Mouse (Mus musculus) kidney, embryonic 16.5 days (tissue): Measurements from ENCODE around the gene Gm10964. TPM values are rescaled to one million over a fixed set of nuclear protein-coding genes. Genes with fewer than 3 reads are reported as not detected.
A peak's percentile ranks its signal among the peaks of the same experiment; 100 is the strongest.

Experiments
- ATAC-seq: fragments of 200-750 bp; cut with Nextera tagmentation; 2 replicates; pipeline ENCODE4 v1.8.0; 2017; ENCODE audit warnings: moderate TSS enrichment; ENCODE audit not compliant: low FRiP score, low TSS enrichment
- H3K27ac ChIP-seq: fragments of 300-500 bp; sonication (generic); 2 replicates; pipeline ENCODE4 v1.5.1; 2014; ENCODE audit warnings: low read length
- H3K27me3 ChIP-seq: fragments of 300-500 bp; sonication (generic); 2 replicates; pipeline ENCODE4 v1.6.1; 2014; ENCODE audit warnings: low read length, control low read depth, mixed read lengths; ENCODE audit not compliant: insufficient read depth
- H3K36me3 ChIP-seq: fragments of 300-500 bp; sonication (generic); 2 replicates; pipeline ENCODE4 v1.6.1; 2014; ENCODE audit warnings: low read length, control low read depth, mixed read lengths; ENCODE audit not compliant: insufficient read depth
- H3K4me1 ChIP-seq: fragments of 300-500 bp; sonication (generic); 2 replicates; pipeline ENCODE4 v1.6.1; 2014; ENCODE audit warnings: low read length, control low read depth, mixed read lengths; ENCODE audit not compliant: insufficient read depth
- H3K4me2 ChIP-seq: fragments of 300-500 bp; sonication (generic); replicated peaks from 2 replicates; pipeline ENCODE4 v1.6.1; 2014; ENCODE audit warnings: low read depth, low read length
- H3K4me3 ChIP-seq: fragments of 300-500 bp; sonication (generic); 2 replicates; pipeline ENCODE4 v1.5.1; 2014; ENCODE audit warnings: mild to moderate bottlenecking, low read length
- H3K9ac ChIP-seq: fragments of 300-500 bp; sonication (generic); replicated peaks from 2 replicates; pipeline ENCODE4 v1.6.1; 2014; ENCODE audit warnings: low read length
- H3K9me3 ChIP-seq: fragments of 300-500 bp; sonication (generic); 2 replicates; pipeline ENCODE4 v1.6.1; 2016; ENCODE audit warnings: low read length, control low read depth
- WGBS: fragments of 180-500 bp; shearing (Covaris S2); extraction: QIAGEN DNeasy Blood & Tissue Kit; methylation state at CpG from one replicate; pipeline ENCODE4 v1.1.7; 2014; 5-methylcytosine and 5-hydroxymethylcytosine counted together
- polyA plus RNA-seq: library from polyadenylated mRNA; unstranded; fragments of >200 nt; fragmentation: Nextera tagmentation; extraction: Ambion mirVana; gene quantifications from 2 replicates; pipeline ENCODE4 v1.2.1, GENCODE M21; 2015

The Gm10964 gene
- polyA plus RNA-seq, 1 experiment from 2014 or later: not detected

DNA sequence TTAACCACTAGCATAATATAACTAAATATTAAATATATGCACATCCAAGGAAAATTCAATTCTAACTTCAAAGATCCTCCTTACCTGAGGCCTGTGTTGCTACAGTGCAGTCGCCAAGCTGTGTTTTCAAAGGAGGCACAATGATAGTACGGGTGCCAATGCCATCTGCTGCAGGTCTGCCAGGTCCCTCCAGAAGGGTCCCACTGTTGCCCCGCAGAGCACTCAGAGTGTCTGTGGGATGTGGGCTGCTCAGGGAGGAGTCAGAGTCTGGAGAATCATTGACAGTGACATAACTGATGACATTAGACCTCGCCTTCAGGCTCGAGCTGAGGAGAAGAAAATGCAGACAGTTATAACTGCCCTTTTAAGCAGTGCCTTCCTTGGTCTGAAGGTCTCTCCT lies 7.5 kb downstream of the Gm10964 start:
- no peaks in the 10 kb centered on the region for H3K9me3 ChIP-seq
- H3K4me2 ChIP-seq: no peak overlapping the region
- no peaks in the 10 kb centered on the region for H3K4me1 ChIP-seq
- H3K27me3 ChIP-seq: no peaks in the 10 kb centered on the region
- H3K36me3 ChIP-seq: peaks cover 71% of the 10 kb centered on the region
- no peak overlapping the region for H3K27ac ChIP-seq
- no peak overlapping the region for H3K4me3 ChIP-seq
- no peak overlapping the region for H3K9ac ChIP-seq
- ATAC-seq: no peak
- 71% methylated on average over 5 of the region's 5 CpGs for WGBS

DNA sequence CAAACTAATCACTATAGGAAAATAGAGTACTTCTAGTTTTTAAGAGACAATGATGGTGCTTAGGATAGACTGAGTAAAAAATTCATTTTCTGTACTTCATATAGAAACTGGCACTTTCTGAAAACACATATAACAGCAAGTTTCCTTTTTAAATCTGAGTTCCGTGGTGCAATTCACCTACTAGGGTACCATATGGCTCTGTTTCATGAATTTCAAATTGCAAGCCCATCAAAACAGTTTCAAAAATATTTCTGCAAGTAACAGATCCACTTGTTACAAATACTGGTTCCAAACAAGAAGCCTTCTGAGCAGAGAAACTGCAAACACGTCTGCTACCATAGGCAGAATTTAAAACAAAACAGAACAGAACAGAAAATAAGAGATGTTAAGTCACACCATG lies 12.4 kb downstream of the Gm10964 start:
- Histone ChIP-seq H3K27ac (no peak overlapping the region), H3K36me3 (peaks cover 66% of the 10 kb centered on the region), H3K9me3 (no peaks in the 10 kb centered on the region), H3K4me2 (no peak overlapping the region), H3K27me3 (no peaks in the 10 kb centered on the region), H3K4me1 (no peaks in the 10 kb centered on the region), H3K9ac (no peak overlapping the region), H3K4me3 (no peak overlapping the region)
- no peak for ATAC-seq
- WGBS: 90% methylated on average over 2 of the region's 2 CpGs

- no peak overlapping the region for H3K27ac ChIP-seq
- no peak for ATAC-seq
- no peak overlapping the region for H3K4me3 ChIP-seq
- no peaks in the 10 kb centered on the region for H3K27me3 ChIP-seq
- no peaks in the 10 kb centered on the region for H3K4me1 ChIP-seq
- no peak overlapping the region for H3K9ac ChIP-seq
- H3K36me3 ChIP-seq: peaks cover 65% of the 10 kb centered on the region
- H3K4me2 ChIP-seq: no peak overlapping the region
- WGBS: 81% methylated on average over 3 of the region's 3 CpGs
- H3K9me3 ChIP-seq: no peaks in the 10 kb centered on the region
These were observed 16.2 kb downstream of the Gm10964 start for GRCm38 (mm10) chr3:103755351-103755750.

- Histone ChIP-seq H3K27ac (no peak overlapping the region), H3K27me3 (no peaks in the 10 kb centered on the region), H3K4me1 (no peaks in the 10 kb centered on the region), H3K9ac (no peak overlapping the region), H3K9me3 (no peaks in the 10 kb centered on the region), H3K36me3 (peaks cover 61% of the 10 kb centered on the region), H3K4me3 (no peak overlapping the region), H3K4me2 (no peak overlapping the region)
- 90% methylated on average over 2 of the region's 2 CpGs for WGBS
- no peak for ATAC-seq
These were observed 17.8 kb downstream of the Gm10964 start for GRCm38 (mm10) chr3:103756920-103757319.

GRCm38 (mm10) chr3:103758456-103758855 lies 19.3 kb downstream of the Gm10964 start:
- peaks cover 58% of the 10 kb centered on the region for H3K36me3 ChIP-seq
- no peaks in the 10 kb centered on the region for H3K4me1 ChIP-seq
- no peaks in the 10 kb centered on the region for H3K9me3 ChIP-seq
- H3K4me3 ChIP-seq: no peak overlapping the region
- H3K9ac ChIP-seq: no peak overlapping the region
- no peak overlapping the region for H3K4me2 ChIP-seq
- H3K27me3 ChIP-seq: no peaks in the 10 kb centered on the region
- no peak overlapping the region for H3K27ac ChIP-seq
- ATAC-seq: no peak
- 84% methylated on average over 7 of the region's 7 CpGs for WGBS

DNA sequence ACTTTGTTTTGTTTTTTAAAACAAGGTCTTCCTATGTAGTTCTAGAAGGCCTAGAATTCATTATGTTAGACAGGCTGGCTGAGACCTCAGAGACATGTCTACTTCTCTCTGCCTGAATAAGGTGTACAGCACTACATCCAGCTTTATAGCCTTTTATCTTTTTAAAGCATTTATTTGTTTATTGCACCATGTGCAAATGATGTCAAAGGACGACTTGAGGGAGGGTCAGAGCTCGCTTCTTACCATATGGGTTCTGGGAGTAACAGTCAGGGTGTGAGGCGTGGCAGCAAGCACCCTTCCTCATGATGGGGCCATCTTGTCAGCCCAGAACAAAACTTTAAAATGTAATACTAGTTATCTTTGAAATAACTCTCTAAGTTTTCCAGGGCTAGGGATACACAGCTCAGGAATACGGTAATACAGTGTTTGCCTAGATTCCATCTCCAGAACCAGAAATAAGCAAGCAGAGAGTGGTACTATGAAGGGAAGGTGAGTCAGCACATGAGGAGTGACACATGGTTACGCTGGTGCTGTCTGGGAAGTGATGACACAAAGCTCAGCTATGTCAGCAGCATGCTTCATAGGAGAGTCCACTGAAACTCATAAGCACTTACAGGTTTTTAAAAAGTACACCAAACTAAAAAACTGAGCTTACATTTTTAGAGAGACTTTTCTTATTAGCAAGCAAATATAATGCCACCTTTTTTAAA lies 20.2 kb downstream of the Gm10964 start:
- no peak overlapping the region for H3K27ac ChIP-seq
- H3K4me3 ChIP-seq: no peak overlapping the region
- ATAC-seq: no peak
- no peaks in the 10 kb centered on the region for H3K4me1 ChIP-seq
- H3K9me3 ChIP-seq: no peaks in the 10 kb centered on the region
- H3K27me3 ChIP-seq: no peaks in the 10 kb centered on the region
- peaks cover 59% of the 10 kb centered on the region for H3K36me3 ChIP-seq
- H3K4me2 ChIP-seq: no peak overlapping the region
- WGBS: 73% methylated on average over 5 of the region's 5 CpGs
- H3K9ac ChIP-seq: no peak overlapping the region

DNA sequence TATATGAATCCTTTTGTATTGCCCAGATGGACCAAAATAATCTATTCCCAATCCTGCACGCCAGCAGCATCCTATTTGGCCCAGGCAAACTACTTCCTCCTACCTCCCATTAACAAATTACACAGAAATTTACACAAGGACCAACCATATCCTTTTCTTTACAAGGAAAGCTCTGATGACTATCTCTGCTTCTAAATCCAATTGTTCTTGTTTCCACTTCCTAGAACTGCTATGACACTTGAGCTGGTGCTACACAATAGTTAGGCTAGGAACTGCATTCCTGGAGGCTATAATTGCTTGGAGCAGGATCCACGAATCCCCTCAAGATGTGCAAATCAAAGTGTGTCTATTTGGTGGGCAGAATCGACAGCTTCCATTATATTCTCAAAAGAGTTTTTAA lies 27.6 kb downstream of the Gm10964 start:
- Histone ChIP-seq H3K4me3 (no peak overlapping the region), H3K27me3 (no peaks in the 10 kb centered on the region), H3K9ac (no peak overlapping the region), H3K4me2 (no peak overlapping the region), H3K27ac (no peak overlapping the region), H3K4me1 (peaks cover 11% of the 10 kb centered on the region; the same call in 1 of the 2 replicates), H3K36me3 (peaks cover 34% of the 10 kb centered on the region; the same call in 1 of the 2 replicates), H3K9me3 (no peaks in the 10 kb centered on the region)
- 78% methylated on average over 3 of the region's 3 CpGs for WGBS
- ATAC-seq: no peak

GRCm38 (mm10) chr3:103771531-103772130 lies 32.5 kb downstream of the Gm10964 start:
- ATAC-seq: no peak
- WGBS: 58% methylated on average over 9 of the region's 9 CpGs

DNA sequence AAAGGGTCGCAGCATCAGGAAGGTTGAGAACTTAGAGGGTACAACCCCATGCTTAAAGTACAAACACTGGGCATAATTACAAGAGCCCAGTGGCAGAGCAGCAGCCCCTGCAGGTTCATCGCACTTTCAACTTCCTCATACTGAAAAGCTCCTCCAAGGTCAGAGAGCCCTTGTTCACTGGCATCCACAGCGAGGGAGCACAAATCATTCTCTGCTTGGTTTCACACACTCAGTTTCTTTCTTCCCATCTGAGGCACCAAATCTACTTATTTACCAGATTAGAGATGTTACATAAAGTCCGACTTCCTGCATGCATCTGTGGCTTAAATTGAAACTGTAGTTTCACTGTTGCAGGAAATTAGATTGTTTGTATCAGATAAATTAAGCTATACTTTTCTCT lies 33.7 kb downstream of the Gm10964 start:
- ATAC-seq: no peak
- WGBS: 54% methylated on average over 4 of the region's 4 CpGs
- peaks cover 32% of the 10 kb centered on the region for H3K4me1 ChIP-seq
- no peak overlapping the region for H3K4me3 ChIP-seq
- H3K27me3 ChIP-seq: no peaks in the 10 kb centered on the region
- peak overlapping the region; percentile 74 for H3K27ac ChIP-seq
- no peaks in the 10 kb centered on the region for H3K9me3 ChIP-seq
- H3K9ac ChIP-seq: no peak overlapping the region
- peaks cover 24% of the 10 kb centered on the region; the same call in 1 of the 2 replicates for H3K36me3 ChIP-seq
- no peak overlapping the region for H3K4me2 ChIP-seq

More at GRCm38 (mm10) chr3:103771531-103772130, 32.5 kb downstream of the Gm10964 start:
- H3K4me2 ChIP-seq: no peak overlapping the region
- H3K9me3 ChIP-seq: no peaks in the 10 kb centered on the region
- no peaks in the 10 kb centered on the region for H3K27me3 ChIP-seq
- peaks cover 32% of the 10 kb centered on the region for H3K4me1 ChIP-seq
- no peak overlapping the region for H3K4me3 ChIP-seq
- no peak overlapping the region for H3K9ac ChIP-seq
- H3K27ac ChIP-seq: peak overlapping the region; percentile 41; the same call in 1 of the 2 replicates
- H3K36me3 ChIP-seq: 0 out of 2 replicates have a peak, but pooled peaks cover 13% of the 10 kb centered on the region

DNA sequence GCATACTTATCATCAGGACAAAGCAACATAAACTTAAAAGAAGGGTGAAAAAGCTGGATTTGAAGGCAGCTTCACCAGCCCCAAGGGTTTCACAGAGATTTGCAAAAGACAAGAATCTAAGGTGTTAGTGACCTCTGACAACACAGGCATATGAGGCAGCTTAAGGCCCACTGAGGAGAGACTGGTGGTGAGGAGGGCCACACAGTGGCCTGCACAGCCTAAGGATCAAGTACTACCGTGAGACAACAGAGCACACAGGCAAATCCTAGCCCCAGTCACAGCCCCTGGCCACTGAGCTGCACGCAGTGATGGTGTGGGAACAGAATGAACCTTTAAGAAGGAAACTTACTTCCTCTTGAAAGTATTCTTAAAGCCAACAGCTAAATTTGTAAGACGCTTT lies 34.3 kb downstream of the Gm10964 start:
- Histone ChIP-seq H3K4me3 (no peak overlapping the region), H3K4me1 (peaks cover 32% of the 10 kb centered on the region), H3K9me3 (no peaks in the 10 kb centered on the region), H3K36me3 (peaks cover 23% of the 10 kb centered on the region; the same call in 1 of the 2 replicates), H3K27ac (peak overlapping the region; percentile 74), H3K9ac (0 out of 2 replicates have a peak overlapping the region, but pooled peaks have one; percentile 35), H3K27me3 (no peaks in the 10 kb centered on the region), H3K4me2 (no peak overlapping the region)
- WGBS: 78% methylated on average over 3 of the region's 3 CpGs
- no peak for ATAC-seq
